Mouse (Mus musculus): ENCODE measurements around the gene Bco1. TPM values are rescaled to one million over a fixed set of nuclear protein-coding genes. Genes with fewer than 3 reads are reported as not detected.

Gene Bco1
- total RNA-seq, 2 experiments from 2014 or later = 0.30 to 0.79 TPM

DNA sequence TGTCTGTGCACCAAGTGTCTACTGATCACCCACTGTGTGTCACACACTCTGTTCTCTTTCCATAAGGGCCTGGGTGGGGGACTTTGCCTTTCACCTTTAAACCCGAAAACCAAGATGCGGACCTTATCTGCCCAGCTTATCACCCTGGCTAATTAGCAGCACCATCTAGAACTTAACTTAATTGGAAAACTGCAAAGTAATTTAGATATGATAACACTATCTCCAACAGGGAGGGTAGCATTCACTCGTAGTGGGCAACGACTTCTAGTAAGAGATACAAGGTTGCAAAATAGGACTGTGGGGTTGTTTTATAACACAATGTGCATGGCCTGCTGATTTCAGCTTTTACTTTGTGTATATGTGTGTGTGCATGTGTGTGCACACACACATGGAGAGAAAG lies 5.9 kb upstream of the Bco1 start:
- no peak for DNase-seq

DNA sequence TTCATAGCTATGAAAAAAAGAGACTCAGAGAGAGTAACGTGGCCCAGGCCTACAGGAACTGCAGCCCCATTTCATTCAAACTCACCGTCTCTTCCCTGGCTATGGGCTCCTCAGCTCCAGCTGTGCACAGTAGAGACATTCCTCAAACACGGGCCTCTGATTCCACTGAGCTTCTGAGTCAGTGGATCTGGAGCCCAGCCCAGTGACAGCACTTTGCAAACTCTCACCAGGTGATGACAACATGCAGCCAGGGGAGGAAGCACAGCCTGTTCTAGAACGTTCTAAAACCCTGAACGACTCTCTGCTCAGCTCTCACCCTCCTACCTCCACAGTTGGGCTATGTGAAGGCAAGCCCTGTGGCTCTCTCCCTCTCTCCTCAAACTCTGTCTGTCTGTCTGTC lies 1.6 kb upstream of the Bco1 start:
- peak; percentile 68 to 85 for DNase-seq

DNA sequence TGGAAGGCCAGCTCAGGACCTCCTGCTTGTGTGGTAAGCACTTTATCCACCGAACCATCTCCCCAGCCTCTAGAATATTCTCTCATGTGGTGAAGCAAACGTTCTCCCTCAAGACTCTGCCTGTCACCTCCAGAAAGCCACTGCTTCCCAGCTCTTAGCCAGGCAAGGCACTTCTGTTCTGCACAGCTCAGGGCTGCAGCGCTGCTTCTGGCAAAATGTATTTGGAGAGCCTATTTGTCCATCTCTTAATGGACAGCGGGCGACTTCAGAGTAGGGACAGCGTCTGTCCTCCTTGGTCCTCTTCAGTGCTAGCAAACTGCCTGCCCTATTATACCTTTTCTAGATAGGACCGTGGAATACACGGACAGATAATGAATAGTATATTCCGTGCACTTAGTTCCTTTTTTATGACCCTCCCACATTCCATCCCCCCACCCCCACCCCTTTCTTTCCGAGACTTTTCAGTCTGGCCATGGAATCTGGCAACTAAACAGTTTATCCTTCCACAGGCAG lies 1.5 kb downstream of the Bco1 start:
- DNase-seq = no peak

DNA sequence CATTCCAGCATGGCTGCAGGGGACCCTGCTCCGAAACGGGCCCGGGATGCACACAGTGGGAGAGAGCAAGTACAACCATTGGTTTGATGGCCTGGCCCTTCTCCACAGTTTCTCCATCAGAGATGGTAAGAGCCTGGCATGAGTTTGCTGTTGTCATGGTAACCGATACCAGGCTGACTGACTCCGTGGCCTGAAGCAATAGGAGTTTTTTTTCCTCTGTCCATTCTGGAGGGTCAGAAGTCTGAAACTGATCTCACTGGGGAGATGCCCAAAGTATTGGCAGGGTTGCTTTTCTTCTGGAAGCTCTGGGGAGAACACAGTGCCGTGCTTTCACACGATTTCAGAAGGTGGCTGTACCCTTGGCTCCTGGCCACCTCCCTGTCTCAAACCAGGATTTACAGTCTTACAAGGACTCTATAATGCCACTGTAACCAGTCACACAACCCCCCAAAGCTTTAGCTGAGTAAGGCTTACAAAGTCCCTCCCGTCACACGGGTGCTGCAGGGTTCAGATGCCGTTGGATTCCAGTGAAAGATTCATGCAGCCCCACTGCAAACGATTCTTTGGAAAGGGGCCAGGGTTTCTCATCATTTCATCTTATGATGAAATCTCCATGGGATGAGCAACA lies 2.0 kb downstream of the Bco1 start:
- DNase-seq = peak; percentile 15 to 24

DNA sequence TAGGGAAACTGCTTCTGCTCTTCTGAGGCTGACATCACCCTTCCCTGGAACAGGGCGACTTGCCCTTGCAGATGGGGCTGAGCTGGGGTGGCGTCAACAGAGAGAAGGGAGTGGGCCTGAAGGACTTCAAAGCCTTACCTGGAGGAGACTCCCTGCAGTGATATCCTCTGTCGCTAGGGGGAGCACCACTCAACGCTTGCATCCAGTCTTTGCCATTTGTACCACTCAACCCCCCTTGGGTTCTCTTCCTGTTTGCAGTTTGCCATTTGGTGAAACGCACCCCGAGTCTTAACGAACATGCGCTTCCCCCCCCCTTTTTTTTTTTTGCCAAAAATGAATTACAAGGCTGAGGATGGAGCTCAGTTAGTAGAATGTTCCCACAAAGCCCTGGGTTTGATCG lies 11.9 kb downstream of the Bco1 start:
- DNase-seq = peak; percentile 67 to 77

DNA sequence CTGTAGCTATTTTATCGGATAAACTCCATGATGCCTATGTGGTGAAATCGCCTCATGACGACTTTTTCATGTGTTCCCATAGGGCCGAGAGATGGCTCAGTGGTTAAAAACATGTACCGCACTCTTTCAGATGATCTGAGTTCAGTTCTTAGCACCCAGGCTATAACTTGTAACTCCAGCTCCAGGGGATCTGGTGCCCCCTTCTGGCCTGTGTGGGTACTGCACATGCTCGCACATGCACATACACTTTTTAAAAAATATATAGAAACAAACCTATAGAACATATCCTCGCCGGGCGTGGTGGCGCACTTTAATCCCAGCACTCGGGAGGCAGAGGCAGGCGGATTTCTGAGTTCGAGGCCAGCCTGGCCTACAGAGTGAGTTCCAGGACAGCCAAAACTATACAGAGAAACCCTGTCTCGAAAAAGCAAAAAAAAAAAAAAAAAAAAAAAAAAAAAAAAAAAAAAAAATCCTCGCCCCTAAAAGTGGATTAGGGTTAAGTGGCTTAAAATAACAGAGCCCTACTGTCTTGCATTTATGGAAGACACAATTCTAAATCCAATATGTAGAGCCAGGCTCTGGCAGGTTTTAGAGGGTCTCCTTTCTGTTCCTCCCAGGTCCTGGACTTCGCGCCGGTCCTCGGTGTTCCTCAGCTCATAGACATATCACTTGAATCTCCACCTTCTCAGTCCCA lies 13.5 kb downstream of the Bco1 start:
- no peak for DNase-seq

DNA sequence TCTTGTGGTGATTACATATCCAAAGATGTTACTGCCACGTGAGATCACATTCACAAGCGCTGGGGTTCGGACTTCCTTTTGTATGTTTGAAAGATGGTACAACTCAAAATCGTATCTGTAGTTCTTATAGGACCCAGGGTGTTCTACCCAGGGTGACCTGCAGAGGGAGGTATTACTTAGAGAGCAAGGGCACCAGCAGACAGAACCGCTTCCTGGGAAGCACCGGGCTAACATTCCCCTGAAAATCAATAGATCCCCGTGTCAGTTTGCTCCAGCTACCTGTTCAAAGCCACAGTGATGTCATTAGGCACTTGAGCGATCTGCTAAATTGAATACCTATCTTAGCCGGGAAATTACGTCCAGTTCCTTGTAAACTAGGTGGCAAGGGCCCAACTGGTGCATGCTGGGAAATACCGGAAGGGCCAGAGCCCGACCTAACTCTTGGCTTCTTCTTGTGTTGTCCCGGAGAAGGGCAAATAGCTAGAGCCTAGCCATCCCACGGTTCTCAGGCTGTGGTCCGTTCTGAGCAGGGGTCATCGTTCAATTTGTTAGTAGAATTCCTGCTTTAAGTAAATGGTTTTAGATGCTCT lies 14.2 kb downstream of the Bco1 start:
- peak; percentile 75 to 84 for DNase-seq

DNA sequence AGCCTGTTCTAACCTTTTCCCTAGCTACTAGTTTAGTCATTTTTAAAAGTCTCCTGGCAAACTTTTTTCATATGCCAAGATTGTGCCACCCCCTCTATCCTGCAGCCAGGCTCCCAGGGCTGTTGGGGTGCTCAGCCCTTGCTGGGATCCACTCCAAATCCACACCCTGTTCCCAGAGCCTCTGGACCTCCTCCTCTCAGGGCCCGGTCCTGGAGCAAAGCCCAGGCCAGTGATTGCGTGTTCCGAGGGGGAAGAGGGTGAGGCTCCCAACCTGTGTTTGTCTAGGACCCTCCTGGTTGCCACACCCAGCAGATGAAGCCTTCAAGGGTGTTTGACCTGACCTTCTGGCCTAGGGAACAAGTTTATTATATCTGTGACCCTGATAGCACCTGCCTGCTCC lies 16.0 kb downstream of the Bco1 start:
- peak in 1 of 2 experiments; percentile 25 for DNase-seq

DNA sequence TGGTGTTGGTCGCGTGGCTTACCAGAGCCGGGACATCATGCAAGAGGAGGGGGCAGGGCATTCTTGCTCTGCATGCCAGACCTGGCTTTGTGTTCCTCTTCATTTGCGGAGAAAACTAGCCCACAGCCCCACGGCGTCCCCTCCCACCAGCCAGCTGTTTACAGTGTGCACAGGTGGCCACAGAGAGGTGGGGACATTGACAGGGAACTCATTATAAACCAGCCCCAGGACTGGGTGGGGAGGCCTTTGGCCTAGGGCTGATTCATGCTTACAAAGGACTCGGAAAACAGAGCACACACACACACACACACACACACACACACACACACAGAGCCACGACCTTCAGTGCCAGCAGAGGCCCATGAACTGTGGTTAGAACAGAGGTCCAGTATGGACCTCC lies 16.6 kb downstream of the Bco1 start:
- DNase-seq = peak in 1 of 2 experiments; percentile 48

DNA sequence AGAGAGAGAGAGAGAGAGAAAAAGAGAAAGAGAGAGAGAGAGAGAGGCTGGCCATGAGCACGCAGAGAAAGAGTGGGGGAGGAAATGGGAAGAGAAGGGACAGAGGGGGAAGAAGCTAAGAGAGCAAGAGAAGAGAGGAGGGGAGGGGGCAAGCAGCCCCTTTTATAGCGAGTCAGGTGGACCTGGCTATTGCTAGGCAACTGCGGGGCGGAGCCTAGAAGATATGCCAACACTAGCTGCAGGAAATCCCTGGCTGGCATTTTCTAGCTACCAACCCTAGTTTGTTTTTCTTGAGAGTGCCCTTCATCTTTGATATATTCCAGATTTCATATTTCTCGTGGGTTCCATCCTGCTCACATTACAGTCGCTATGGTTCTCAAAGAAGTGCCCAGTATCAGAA lies 19.4 kb downstream of the Bco1 start:
- DNase-seq = no peak

DNA sequence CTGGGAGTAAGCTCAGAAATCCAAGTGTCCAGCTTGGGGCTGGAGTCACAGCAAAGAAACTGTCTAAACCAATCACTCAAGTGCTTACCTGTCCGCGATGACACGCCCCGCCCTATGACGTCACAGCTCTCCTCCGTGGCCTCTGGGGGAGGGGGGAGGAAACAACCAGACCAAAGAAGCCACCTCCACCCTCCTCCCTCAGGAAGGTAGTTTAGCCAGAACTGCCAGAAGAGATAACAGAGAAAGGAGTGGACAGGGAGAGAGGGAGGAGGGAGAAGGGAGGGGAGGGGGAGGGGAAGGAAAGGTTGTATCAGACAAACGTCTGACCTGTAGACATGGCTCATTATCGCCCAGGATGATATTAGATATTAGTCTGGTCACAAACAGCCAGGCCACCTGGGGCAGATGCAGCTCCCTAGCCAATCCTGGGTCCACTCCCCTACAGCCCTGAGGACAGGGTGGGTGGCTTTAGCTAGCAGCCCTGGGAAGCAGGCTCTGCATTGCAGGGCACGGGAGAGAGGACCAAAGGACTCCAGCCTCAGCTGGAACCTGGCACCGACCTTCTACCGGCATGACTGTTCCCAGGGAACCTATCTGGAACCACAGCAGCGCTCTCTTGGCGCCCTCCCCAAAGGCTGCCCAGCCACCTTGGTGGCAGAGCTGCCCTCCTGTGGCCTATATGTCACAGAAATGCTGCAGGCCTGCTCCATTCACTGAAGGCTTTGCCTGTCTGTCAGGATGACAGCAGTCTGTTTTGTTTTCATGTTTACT lies 20.2 kb downstream of the Bco1 start:
- DNase-seq = peak; percentile 24 to 43

DNA sequence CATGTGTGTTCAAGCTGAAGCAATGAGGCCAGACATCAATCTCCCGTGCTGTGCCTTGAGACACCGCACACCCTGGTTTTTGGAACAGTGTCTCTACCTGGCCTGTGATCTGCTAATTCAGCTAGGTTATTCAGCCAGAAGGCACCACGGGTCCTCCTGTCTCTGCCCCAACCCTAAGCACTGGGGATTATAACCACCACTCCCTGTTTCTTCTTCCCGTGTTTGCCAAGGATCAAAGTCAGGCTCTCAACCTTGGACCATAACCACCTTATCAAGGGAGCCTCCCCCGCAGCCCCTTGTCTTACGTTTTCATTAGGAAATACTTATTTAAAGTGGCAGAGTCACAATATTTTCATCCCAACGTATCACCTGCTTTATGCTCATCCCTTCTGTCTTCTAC lies 20.9 kb downstream of the Bco1 start:
- DNase-seq = no peak

DNA sequence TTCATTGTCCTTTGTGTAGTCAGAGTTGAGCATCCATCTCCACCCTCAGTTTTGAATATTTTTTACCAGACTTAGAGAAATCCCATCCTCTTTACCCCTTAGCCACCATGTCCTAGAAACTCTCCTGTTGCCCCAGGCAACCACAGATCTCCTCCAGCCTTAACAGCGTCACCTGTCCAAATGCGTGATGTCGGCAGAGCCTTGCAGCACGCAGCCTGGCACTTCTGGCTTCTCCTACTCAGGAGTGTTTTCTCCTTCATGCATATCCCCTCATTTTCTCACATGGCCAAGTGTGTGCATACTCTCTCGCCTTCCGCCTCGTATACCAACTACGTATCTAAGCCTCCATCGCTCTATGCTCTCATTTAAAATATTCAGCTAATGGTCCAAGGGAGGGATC lies 22.8 kb downstream of the Bco1 start:
- DNase-seq = no peak

DNA sequence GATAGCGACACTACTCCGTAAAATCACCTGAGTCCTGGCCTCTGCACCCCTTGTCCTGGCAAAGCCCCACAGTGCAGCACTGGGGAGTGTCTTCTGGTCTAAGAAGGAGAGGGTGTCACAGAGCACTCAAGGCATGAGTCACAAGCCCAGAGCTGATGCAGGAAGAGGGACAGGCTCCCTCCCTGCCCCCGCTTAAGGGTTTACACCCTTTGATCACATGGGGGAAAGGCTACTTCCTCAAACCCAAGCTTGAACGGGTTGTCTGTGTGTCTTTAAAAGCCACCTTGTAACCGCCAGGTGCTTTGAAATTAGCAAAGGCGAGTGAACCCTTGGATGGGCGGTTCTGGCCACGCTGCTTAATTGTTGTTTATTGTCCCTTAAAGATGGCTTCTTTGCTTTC lies 25.6 kb downstream of the Bco1 start:
- no peak for DNase-seq

DNA sequence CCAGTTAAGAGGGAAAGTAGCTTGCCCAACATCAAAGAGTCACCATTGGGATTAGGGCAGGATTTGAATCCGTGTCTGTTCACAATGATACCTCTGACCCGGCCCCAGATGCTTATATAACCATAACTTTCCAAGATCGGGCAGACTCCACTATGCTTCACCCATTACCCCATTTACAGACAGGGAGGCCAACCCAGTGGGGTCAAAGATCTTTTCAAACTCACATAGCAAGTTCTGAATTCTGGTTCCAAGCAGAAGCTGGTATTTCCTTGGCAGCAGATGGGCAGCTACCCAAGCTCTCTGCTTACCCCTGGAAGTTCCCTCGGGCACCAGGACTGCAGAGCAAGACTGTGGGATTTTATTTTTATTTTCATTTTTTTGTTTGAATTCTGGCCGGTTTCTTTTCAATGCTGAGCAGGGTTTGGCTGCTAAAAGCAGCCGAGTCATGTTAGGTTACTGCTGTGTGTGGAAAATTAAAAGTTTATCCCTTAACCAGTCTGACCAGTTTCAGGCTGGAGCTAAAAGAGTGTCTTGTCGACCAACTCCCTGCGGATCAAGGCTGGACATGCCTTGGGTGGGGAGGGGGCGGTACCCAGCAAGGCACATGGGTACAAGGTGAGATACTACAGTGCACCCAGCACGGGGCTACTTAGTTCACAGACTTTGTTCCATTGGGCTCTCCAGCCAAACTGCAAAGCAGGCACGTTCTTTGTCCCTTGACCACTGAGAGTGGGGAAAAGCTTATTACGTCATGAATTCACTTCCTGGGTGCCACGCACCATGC lies 28.4 kb downstream of the Bco1 start:
- DNase-seq = no peak

DNA sequence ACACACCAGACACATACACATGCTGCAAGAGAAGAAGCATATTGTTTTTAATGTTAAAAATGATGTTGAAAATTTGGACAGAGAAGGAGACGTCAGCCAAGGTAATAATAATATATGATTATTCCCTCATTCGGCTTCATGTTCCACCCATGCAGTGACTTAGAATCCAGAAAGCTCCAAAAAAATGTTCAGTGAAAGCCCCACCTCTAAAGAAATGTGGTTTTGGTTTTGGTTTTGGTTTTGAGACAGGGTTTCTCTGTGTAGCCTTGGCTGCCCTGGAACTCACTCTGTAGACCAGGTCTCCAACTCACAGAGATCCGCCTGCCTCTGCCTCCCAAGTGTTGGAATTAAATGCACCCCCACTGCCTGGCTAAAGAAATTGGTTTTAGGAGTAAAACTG lies 30.2 kb downstream of the Bco1 start:
- no peak for DNase-seq

DNA sequence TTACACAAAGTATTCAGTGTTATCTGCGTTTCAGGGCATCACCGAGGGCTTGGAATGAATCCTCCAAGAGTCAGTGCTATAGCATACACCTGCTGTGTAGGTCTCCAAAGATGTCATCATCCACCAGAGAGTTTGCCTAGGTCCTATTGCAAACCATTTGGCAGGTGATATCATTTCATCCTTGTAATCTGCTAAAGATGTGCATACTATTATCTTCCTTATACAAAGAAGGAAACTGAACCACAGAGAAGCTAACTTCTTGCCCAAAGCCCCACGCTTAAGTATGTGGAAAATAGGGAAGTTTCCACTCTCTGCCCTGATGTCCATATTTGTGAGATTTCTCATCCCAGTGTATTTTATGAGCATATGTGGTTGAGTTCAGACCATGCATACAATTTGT lies 30.8 kb downstream of the Bco1 start:
- no peak for DNase-seq

DNA sequence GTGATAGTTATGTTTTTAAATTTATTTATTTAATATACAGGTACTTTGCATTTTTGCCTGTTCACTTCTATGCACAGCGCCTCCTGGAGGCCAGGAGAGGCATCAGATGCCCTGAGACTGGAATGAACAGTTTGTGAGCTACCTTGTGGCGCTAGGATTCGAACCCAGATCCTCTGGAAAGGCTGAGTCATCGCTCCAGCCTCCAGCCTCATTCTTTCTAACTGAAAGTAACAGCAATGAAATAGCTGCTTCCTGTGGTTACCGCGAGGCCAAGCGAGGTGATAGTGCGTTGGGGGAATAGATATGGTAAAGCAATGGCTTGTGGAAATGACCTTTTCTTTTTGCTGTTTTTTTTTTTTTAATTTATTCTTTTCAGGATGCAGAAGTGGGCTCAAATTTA lies 31.4 kb downstream of the Bco1 start:
- no peak for DNase-seq

DNA sequence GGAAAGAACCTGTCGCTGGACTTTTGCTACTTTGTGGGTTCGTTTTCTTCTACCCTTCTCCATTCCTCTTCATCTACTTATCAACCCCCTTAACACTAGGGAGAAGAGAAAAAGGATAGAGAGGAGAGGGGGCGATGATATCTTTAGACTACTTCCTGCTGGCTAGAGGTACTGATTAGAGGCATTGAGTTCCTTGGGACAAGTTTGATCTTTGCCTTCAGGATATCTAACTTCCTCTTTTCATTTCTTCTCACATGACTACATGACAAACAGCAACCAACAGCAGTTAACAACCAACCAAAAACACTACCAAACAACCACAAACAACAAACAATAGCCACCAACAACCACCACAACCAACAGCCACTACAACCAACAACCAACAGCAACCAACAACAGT lies 38.0 kb downstream of the Bco1 start:
- DNase-seq = no peak

DNA sequence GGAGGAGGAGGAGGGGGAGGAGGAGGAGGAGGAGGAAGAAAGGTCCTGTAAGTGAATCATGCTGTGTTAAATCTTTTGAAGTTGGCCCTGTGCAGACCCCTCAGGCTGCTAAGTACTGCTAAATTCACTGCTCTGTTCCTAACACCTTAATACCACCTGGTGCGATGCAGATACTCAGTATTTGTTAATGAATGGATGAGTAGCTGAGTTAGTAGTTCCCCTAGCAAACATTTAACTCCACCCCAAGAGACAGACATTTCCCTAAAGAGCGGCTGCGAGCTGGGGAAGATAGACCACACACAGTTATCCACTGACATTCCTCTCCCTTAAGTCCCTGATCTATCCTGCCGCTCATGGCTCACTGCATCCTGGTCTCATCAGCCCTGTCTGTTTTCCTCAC lies 40.7 kb downstream of the Bco1 start:
- DNase-seq = no peak

DNA sequence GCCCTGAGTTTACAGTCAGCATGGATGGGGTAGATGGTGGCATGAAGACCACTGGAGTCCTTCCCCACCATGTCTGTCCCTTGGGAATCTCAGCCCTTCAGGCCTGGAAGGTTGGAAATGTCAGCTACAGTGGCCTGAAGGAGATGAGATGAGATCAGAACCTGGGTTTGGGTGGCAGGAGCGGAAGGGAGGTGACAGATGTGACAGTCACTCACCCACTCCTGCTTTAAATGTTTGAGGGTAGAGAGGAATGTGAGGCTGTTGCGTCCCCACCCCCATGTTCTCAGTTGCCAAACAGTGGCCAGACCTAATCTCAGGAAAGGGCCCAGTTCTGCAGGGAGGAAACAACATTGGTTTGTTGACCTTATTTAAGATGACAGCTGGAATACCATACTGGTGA lies 41.1 kb downstream of the Bco1 start:
- DNase-seq = no peak

DNA sequence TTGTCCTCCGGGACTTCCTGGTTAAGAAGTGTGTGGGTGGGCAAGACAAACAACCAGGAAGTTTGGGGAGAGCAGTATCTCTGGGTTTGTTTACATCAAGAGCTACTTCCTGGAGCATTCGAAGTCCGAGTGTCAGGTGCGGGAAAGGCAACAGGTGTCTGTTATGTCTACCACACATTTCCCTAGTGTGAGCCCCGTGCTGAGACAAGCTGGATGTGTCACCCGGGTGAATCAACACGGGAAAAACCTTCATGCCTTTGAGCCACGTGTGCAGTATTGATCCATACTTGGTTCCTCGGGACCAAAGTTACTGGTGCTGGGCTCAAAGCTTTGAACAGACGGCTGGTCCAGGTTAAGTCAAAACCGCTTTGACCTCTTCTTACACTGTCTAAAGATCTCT lies 41.7 kb downstream of the Bco1 start:
- DNase-seq = no peak

Measured in adrenal gland, postnatal 36 days (tissue).